Mouse (Mus musculus) layer of hippocampus, postnatal 25 days (tissue): Measurements from ENCODE around the gene Pttg1. TPM values are rescaled to one million over a fixed set of nuclear protein-coding genes. Genes with fewer than 3 reads are reported as not detected.

Experiments
- DNase-seq, 2 experiments: peaks; one replicate each; pipeline ENCODE4 v3.0.0; 2022; ENCODE audit warnings: mixed read lengths in 2 of 2, low spot score in 1 of 2; ENCODE audit errors: extremely low spot score in 1 of 2
- microRNA-seq, 2 experiments: library from miRNA; unstranded; fragments of <30 nt; microRNA quantifications; one replicate each; pipeline ENCODE4 v1.2.0; 2021
- total RNA-seq, 2 experiments: library from RNA; stranded (reverse); gene quantifications; 2 replicates each; pipeline ENCODE4 v1.2.3; 2021

The Pttg1 gene
- total RNA-seq, 2 experiments from 2014 or later = 26.6 to 28.0 TPM

DNA sequence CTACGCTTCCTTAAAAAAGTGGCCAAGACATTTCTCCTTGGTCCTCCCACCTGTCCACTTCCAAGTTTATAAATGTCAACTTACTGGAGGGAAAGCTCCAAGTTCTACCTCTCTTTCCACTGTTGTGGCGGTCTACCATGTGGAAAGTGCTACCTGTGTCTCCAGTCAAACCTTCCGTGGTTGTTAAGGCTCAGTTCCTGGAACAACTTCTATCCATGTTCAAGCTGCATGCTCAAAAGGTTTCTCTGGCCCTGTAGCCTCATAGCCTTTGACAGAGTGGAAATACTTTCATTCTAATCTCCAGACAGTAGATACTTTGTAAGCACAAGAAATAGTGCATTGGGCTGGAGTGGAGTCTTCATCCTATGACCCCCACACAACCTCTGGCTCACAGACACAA is 46.6 kb downstream of the Pttg1 start:
- DNase-seq = no peak

DNA sequence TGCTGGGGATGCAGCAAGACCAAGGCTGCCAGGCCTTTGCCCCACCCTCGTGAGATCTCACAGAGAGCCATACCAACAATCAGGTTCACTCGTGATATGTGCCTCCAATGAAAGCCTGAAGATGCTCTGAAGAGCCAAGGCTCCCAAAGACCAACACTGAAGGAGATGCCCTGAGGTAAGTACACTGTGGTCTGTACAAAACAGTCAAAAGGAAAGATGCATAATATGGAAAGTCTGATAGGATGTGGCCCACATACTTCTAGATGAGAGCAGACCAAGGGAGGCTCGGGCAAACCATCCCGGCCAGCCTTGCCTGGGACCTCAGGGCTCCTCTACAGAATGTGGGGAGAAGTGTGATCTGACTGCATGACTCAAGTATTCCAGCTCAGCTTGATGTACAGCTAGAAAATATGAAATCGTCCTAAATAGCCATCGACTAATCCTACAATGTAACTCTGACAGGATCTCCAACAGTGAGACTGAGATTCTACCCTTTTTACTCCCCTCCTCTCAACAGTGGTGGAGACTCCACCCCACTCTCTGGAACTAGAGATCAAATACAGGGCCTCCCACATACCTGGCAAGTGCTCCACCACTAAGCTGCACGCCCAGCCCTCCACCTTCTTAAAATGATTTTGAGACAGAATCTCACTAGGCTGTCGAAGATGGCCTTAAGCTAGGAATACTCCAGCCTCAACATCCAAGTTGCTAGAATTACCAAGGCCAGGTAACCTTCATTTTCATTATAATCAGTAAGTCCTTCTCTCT is 48.8 kb downstream of the Pttg1 start:
- DNase-seq = no peak

DNA sequence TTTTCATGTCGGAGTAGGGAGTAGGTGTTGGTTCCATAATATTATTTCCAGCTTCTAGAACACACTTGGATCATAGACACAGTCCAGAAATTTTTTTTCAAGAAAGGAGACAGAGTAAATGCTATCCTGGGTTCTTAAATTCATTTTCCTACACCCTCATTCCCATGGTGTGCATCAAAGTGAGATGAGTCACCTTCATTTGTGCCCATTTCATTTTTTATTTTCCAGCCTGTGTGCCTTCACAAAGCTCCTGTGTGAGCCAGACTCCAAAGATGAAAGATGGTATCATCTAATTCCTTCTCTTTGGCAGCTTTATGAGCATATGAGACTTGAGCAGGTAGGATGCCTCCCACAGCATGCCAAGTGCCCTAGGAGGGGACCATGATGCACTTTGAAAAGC is 49.5 kb downstream of the Pttg1 start:
- no peak for DNase-seq

DNA sequence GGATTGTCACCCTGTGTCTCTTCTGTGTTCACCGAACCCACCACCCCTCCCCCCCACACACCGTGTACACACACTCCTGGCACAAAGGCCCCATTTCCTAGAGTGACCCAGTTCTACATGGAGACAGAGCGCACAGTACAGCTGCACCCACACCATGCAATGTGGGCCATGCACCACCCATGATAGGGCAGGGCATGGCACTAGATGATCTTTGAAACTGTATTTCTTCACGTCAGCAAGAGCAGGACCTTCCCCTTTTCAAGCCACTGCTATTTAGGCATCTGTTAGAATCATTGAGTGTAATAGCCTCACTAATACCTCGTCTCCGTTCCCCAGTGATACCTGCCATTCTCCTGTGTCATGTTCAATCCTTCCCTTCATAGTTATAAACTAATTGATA is 51.1 kb downstream of the Pttg1 start:
- DNase-seq = no peak

DNA sequence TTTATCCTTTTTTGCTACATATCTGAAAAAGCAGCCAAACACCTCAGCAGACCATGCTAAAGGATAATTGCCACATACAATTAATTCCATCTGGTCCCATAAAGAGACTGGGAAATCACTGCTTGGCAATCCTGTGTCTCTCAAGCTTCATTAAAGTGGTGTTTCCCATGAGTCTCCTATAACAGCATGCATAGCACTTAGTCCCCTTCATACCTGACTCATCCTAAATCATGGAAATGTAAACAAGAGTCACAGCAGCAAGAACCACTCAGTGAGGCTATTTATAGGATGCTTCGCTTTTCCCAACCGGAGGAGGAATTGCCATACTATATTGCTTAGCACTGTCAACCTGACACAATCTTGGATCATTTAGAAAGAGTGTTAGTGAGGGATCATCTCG is 52.7 kb downstream of the Pttg1 start:
- DNase-seq = no peak

DNA sequence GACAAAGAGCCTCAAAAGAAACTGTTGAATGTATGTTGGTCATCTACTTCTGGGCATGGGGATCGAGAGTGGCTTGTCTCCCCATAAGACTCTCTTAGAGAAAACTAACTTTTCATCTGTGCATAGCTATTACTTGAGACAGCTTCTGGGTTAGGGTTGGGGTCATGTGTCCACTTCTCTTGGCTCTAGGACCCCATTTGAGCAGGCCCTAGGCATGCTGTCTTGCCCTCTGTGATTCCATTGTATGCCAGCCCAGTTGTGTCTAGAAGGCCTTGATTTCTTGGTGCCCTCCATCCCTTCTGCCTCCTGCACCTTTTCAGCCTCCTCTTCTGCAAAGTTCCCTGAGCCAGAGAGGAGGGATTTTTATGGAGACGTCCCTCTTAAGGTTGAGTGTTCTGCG is 54.2 kb downstream of the Pttg1 start:
- DNase-seq = no peak

Small RNAs within 50 kb of the gene (microRNA-seq; reads per million reads assigned to microRNA genes)
- 728 to 744 reads per million in 2 experiments for gene Mir146

Other genes starting within 250 kb of the Pttg1 start
- gene Slu7, start 7.5 kb upstream of the Pttg1 start, total RNA-seq = 10 to 100 TPM; 50.0 to 52.5 TPM
- gene C1qtnf2, start 48.0 kb upstream of the Pttg1 start, total RNA-seq = 1 to 10 TPM; 1.0 to 1.9 TPM
- 10 to 100 TPM in 1 of 2 experiments, 1 to 10 TPM in 1; 9.3 to 13.1 TPM for gene Ccnjl, start 102.5 kb upstream of the Pttg1 start, total RNA-seq
- 1 to 10 TPM; 1.5 to 1.6 TPM for gene 4933415A04Rik, start 160.8 kb upstream of the Pttg1 start, total RNA-seq
- not detected for gene Fabp6, start 175.3 kb upstream of the Pttg1 start, total RNA-seq